Mouse (Mus musculus) A20 (cell line): ENCODE data around the gene Tmem53.

ENCODE experiments used
- DNase-seq: peaks from one replicate; pipeline ENCODE4 v3.0.0-alpha.2; 2011; ENCODE audit warnings: low read depth, low spot score

Tmem53 gene

DNA sequence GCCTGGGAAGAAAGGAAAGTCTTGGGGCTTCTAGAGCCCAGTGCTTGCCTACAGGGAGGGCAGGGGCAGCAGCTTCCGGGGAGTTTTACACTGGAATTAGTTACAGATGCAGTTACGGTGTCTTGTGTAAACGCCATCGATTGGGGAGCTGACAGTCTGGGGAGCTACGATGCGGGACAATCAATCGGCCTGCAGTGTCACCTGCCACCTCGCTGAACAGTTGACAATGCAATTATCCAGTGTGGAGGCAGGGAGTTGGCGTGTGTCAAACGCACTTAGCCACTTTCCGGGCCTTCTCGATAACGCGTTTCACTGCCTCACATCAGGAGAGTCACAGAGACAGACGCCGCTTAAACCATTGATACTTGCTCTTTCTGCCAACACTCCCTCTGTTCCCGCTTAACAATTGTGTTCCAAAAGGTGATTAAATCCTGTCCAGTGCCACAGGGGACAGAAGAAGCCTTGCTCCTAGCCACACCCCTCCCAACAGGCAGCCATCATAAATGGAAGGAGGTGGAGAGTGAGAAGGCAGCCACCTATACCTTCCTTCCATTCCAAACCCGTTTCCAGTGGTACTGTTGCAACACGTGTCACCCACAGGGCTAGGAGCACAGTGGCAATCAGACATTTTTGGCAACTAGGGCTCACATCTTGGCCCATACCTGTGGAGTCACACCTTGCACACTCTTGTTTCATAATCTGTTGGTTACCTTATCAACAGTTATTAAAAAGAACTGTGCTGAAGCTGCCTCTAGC lies 29.5 kb downstream of the Tmem53 start:
- DNase-seq, result no peak

DNA sequence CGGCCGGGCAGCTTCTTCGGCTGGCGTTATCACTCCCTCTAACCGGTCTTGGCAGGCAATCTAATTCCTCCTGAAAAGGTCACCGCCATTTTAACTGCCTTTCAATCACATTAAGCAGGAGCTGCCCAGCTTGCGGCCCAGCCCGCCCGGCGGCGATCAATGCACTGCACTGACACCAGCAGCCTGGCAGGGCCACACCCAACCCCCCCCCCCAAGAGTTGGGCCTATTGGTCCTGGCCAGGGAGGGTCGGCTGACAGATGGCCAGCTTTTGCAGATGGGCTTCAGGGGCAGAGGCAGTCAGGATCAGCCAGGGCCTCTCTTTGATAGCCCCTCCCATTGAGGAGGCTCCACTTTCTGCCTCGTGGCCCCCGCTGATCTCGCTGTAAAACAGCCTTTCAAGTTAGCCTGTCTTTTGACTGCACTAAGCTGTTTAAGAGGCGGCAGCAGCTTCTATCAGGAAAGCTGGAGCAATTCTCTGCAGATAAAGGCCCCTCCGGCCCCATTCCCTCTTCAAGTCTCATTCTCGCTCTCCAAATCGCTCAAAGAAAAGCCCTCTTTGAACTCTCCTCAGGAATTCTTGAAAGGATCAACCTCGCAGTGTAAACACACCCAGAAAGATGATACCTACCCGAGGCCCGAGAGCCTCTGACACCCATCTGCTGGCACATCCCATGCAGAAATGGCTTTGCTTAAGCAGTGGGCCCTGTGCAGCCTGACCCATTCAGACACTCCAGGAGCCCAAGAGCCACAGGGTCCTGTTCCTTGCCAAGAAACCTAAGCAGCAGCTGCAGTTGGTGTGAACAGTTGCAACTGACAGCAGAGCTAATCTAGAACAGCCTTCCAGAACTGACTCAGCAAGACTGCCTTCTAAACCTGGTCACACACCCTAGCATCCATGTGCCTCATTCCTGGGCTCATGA lies 31.8 kb downstream of the Tmem53 start:
- DNase-seq, result no peak

DNA sequence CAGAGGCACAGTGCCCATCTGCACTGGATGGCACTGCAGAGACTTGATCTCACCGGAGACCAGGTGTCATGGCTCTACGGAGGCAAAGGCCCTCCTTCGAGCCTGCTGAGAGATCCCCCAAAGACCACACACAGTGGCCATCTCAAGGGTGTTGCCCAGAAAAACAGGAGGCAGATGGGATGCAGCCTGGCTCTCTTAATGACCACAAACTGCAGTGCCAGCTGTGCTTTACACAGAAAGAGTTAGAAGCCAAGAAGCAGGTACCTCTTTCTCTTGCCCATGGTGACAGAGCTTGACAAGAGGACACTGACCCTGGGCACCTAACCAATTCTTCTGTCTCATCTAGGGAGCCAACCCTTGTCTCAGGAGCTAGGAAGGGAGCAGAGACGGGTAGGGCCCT lies 32.6 kb downstream of the Tmem53 start:
- DNase-seq, result no peak

DNA sequence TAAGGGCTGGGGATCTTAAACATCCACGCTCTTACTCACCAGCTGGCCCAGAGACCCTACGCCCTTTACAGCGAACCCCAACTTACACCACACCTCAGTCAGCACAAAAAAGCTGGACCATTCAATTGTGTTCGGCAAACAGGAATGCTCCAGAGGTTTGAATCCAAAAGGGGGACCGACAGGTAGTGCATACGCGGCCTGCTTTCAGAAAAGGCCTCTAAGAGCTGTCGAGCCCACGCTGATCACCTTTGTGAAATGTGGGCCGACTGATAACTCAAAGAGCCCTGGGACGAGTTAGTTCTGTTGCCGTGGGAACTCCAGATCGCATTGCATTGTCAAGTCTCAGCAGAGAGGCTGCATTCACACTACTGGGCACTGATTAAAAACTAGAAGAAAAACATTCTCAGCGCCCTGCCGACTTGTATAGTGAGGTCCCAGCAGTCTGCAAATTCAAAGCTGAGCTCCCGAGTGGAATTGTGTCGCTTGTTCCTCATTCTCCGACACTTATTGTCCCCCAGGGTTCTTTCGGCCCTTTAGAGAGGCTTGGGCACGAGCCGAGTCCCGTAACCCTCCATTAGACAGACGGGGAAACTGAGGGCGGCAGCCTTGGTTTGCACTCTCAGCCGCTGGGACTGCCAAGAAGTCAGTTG lies 36.7 kb downstream of the Tmem53 start:
- DNase-seq, result no peak

DNA sequence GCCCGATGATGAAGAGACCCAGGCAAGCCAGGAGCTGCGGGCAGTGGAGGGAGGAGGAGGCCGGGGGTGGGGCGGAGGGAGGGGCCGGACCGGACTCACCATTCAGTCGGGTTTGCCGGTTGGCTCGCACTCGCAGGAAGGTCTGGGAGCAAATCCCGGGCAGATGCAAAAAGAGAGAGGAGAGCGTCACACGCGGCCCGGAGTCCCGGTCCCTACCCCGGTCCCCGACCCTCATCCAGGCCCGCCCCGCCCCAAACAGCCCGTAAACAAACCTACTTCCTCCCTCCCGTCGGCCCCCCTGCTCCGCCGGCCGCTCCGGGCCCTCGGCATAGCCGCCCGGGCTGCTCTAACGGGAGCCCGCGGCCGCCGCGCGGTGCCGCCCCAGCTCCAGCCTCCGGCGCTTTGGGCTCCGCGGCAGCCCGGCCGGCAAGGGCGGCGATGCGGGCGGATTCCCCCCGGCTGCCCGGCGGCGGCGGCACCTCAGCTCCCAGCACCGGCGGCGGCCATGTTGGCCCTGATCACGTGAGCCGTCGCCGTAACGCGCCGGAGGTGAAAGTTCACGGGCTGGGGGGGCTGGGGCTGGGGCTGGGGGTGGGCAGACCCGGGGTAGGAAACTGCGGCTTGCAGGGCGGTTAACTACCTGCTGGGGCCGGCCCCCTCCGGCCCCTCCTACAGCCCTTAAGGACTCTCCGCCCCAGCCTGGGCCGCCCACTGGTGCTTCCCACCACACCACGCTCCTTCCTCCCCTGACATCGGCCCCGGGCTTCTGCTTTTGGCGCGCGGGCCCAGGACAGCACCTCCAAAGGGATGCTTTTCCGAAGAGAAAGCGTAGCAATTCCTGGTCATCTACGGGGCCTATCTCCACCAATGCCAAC lies 37.4 kb downstream of the Tmem53 start:
- DNase-seq, result peak; percentile 90

DNA sequence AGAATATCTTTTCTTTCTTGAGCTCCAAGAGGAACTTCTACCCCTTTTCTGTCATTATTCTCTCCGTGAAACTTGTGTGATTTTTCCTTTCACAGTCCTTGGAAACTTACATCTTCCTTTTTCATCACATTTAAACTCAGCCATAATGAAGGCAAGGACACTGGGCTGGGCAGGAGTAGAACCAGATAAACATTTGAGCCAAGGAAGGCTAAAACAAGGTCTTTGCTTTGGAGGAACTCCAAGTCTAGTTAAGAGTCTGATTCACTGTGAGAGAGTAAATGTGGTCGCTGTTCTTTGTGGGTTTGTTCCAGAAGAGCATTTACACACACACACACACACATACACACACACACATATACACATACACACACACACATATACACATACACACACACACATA lies 39.9 kb downstream of the Tmem53 start:
- DNase-seq, result no peak

DNA sequence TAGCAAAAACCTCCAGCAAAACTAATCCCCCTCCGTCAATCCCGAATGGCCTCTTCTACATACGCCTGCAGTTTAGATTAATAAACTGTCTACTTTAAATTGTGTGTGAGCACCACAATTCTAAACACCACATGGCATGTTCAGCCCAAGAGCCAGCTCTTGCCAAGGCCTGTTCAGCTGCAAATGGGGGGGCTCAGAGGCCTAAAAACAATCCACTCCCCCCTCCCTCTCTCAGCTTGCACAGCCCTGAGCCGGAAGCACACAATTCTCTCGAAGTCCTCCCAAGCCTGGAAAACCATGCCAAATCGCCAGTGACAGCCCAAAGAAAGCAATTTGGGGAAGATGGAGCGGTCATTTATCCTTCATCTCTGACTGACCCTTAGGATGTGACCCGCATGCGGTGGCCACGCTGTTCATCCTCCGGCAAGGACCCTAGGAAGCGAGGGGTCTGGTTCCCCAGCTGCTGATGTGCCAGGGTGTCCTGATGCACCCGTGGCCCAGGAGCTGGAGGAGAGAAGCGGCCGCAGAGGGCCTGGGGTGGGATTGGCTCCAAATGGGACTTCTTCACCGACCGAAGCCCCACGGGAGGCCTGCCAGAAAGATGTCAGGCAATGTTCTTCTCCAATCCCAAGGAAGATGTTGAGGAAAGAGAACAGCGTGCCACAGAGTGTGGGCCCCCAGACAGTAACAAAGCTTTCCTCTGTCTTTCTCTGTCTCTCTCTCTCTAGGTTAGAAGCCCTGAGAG lies 45.3 kb downstream of the Tmem53 start:
- DNase-seq, result no peak

DNA sequence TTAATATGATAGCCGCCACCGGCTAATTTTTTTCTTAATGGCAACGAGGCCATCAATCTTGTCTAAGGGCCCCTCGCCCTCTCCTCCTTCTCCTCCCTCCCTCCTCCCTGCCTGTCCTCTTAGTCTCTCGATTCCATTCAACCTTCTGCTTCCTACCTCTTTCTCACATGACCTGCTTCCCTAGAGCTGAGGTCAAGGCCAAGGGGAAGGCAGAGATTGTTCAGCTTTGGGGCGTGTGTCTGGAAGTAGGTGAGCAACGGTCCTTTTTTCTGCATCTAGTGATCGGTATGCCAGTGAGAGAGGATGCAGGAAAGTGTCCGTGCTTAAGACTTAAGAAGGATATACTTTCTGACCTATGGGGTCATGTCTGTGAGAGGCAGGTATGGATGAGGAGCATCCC lies 46.1 kb downstream of the Tmem53 start:
- DNase-seq, result no peak

DNA sequence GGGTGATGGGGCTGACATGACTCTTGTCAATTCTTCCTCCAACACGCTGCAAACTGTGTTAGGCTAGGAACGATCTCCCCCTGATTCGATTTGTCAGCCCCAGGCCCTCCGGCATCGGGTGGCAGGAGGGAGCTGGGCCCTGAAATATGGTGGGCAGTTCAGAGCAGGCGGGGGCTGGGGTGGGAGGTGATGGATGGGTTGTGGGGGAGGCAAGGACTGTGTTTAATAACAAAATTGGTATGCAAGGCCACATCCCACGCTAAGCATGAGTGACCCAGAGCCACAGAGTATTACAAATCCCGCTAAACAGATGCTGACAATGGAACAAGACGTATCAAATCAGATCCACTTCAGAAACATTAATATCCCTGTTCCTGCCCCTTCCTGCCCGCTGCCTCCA lies 48.2 kb downstream of the Tmem53 start:
- no peak for DNase-seq

DNA sequence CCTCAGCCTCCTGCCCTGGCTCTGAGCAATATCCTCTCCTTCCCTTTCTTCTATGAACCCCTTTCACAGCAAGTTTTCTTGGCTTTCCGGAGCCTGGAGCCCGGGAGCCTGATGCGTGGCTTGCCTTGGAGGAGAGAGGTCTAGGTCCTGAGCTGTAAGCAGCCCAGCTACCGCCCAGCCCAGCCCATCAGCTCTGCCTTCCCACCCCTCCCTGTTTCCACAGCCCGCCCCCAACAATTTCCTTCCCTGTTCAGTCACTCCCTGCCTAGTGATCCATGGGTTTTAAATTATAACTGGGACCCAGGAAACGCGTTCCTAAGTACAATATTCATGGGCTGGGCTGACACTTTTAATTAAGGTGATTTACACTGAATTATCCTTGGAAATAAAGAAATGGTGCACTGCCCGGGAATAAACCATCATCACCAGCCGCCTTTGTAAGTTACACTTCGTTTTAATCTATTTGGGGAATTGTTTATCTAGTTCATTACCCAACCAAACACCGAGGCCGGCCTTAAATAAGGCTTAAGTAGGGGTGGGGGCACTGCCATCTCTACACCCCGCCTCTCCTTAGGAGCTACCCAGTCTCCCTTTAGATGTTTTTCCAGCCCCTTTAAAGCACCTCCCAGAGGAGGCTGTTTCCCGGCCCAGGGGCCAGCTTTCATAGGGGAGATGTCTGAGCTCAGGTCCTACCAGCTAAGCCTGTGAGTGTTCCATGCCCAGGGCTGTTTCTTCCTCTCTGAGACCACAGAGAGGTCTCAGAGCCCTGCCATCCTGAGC lies 50.5 kb downstream of the Tmem53 start:
- no peak for DNase-seq

DNA sequence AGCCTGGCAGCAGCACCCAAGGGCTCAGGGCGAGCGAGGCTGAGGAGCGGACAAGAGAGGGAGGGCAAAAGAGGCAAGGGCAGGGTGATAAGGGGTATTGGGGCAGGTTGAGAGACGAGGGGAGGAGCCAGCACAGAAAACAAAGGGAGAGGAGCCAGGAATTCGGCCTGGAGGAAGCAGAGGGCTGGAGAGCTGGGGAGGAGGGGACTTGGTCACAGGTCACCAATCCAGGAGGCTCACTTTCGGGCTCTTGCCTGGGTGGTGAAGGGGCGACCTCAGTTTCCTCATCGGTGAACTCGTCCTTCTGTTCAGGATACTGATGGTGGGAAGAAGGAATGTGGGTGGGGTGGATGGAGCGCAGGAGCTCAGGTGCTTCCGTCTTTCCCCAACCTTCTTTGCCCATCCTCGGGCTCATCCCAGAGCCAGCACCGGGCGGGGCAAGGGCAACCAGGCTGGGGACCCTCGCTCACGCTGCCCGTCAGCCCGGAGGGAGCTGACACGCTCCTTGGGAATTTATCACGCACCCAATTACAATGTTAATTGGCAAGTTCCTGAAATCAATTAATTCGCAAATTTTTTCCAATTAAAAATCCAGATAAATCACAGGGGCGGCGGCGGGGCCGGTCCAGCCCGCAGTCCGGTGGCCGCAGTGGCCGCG lies 52.0 kb downstream of the Tmem53 start:
- DNase-seq, result no peak

DNA sequence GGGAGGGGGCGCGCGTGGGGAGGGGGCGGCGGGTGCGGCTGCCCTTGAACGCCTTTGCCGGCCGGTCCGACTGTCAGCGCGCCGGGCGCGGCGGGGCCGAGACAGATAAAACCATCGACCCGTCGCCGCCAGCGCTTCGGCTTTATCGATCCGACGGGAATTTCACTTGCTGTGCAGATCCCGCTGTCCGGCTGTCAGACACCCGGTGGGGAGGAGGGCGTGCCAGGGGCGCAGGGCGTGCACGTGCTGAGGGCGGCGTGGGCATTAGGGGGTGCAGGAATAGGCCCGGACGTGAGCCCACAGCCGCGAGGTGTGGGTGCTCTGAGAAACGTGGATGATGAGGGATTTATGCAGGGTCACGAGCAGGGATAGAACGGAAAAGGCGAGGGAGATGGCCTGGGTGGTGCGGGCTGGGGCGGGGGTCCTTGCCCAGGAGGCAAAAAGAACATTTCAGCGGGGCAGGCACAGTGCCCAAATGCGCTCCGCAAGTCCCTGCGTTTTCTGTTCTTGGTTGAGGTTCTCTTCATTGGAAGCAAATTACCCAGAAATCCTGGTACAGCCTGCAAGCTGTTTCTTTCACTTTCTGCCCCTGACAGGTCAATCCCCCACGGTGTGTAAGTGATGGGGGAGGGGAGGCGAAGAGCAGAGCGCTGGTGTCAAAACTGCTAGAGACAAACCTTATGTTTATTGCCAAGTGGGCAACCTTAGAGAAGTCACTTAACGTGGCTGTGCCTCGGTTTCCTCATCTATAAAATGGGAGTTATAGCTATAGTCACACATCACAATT lies 52.7 kb downstream of the Tmem53 start:
- no peak for DNase-seq

DNA sequence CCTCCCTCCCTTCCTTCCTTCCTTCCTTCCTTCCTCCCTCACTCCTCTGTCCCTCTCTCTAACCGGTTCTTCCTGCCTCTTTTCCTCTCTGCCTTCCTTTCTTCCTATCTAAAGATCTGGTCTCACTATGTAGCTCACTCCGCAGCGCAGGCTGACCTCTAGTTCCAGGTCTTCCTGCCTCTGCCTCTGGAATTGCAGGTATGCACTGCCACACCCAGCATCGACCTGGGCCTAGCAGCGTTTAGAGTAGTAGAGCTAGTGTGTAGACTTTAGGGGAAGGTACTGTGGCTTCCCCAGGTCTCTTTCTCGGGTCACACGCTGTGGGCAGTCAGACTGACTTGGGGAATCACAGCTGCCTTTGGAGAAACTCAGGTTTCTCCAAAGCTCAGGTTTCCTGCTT lies 53.7 kb downstream of the Tmem53 start:
- no peak for DNase-seq

DNA sequence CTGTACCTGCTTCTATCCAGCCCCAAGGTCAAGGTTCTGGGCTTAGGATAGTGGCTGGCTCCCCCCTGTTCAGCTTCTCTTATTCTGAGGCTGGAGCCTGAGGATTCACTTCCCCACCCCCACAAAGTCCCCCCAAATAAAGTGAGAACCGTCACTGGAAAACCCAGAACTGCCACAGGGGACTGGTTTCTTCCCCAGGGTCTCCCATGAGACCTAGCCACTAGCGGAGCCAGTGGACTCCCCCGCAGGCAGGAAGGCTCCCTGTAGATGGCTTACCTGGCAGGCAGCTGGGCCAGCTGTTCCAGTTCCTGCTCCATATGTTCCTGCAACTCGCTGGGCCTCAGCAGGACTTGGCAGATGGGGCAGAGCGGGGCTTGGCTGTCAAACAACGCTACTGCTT lies 55.5 kb downstream of the Tmem53 start:
- no peak for DNase-seq

DNA sequence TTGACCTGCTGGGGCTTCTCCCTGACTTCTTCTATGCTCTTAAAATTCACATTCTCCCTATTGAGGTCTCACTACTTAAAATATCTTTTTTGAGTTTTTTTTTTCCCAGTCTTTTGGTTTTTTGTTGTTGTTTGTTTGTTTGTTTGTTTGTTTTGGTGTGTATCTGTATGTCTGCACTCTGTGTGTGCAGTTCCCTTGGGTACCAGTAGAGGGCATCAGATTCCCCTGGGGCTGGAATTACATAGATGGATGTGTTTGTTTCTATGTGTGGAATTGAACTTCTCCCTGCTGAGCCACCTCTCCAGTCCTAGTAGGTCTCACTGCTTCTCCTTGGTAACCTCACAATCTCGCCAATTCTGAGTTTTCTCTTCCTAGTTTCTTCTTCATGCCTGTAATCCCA lies 57.7 kb downstream of the Tmem53 start:
- DNase-seq, result no peak

DNA sequence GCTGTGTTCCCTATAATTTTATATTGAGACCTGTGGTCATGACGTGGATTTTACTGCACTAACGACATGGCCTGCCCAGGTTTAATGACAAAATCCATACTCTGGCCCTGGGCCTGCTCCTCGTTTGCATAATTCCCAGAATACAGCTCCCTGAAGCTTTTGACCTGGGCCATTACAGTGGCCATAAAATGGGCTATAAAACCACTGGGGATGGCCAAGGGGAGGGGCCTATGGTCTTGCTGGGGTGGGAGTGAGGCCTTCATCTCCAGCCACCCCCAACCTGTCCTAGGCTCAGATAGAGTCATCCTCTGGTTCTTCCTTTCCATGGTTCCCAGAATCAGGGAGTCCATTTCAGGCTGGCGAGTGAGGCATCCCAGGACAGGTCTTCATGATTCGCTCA lies 60.1 kb downstream of the Tmem53 start:
- no peak for DNase-seq

DNA sequence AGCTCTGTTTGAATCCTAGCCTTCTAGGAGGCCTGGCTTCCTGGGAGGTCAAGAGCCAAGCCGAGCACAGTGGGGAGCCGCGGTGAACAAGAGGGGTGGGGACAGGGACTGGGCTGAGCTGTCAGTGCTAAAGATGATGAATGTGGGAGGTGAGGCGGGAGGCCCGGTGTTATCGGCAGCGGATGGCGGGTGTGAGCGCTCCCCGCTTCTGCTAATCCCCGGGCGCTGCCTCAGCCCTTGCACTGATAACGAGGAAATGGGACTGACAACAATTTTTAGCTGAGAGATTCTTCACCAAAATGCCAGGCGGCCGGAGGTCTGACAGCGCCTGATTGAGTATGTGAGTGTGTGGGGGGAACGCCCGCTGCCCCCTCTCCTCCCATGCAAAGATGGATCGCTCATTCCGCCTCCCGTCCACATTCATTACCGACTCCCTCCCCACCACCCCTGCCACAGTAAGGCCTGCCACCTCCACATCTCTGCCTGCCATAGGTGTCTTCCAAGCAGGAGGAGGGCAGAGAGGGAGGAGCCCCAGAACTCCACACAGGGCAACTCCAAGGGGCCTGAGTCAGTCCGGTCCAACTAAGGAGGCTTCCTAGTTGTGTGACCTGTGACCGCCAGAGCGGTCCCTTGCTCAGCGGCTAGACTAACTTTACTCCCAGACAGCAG lies 60.8 kb downstream of the Tmem53 start:
- DNase-seq, result no peak

DNA sequence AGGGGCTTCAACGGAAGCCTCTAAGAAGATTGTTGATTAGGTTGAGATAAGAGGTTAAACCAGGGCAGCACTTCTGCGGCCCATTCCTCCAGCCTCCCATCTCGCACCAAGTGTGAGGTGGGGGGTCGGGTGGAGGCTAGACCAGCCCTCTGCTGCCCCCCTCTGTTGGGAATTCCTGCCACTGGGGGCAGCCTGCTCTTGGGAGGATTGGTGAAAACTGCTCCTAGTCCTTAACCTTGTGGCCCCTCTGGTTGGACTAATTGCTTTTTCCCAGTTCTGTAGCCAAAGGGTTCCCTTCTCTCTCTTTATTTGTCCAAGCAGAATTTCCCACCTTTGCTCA lies 61.3 kb downstream of the Tmem53 start:
- no peak for DNase-seq
